Mouse (Mus musculus): ENCODE measurements around the gene Try4. TPM values are rescaled to one million over a fixed set of nuclear protein-coding genes. Genes with fewer than 3 reads are reported as not detected.
"Not testable (repeated sequence)": the region's sequence is repeated elsewhere in the genome, so short reads cannot be mapped to it uniquely, and the experiment has no call there.

Try4 gene
- total RNA-seq (2017), result not detected in 2 replicates

DNA sequence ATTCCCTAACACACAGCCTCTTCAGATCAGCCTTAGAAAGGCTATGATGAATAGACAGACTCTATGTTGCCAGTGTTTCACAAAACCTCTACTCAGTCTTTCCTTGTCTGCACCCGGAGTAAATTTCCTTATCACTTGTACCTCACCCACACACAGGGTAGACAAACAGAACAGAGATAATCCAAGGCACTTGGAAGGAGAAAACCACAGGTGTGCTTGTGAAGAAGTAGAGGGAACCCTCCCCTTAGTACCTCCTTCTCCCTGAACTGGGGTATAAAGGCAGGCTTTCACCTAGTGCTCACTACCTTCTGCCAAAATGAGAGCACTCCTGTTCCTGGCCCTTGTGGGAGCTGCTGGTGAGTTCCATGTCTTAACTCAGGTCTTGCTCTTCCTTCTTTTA is at the start of gene Try4:
Gene Try4 (plus strand): TSS at position 301 of the 400 bp plus-strand sequence.
- ATAC-seq (ENCODE audit: extremely low read depth, insufficient number of reproducible peaks, low FRiP score, poor library complexity, severe bottlenecking), result no peak

DNA sequence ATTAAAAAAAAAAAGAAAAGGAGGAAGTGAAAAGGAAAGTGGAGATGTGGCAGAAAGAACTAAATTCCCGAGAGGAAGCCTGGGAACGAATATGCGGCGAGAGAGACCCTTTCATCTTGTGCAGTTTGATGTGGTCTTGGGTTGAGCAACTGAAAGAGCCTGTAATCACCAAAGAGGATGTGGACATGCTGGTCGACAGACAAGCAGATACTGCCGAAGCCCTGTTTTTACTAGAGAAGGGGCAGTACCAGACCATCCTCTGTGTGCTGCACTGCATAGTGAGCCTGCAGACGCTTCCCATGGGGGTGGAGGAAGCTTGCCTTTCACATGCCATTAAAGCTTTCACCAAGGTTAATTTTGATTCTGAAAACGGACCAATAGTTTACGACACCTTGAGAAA is 48.8 kb upstream of the Try4 start:
- not testable (repeated sequence) for ATAC-seq (ENCODE audit: extremely low read depth, insufficient number of reproducible peaks, low FRiP score, poor library complexity, severe bottlenecking)

DNA sequence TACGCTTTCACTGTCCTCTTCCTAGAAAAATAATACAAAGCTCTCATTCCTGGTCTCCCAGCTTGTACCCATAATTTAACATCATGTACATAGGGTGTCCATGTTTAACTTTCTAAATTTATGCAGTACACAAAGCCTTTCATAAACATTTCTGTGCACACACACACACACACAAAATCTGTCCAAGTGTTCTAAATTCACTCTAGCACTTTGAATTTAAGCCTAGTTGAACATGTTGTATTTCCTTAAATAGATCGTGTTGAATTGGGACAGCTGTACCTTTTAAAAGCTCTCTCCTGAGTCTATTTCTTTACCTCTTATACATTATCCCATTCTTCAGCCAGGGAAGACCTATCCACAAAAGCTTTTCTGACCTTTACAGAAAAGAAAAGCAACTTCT is 45.6 kb upstream of the Try4 start:
- no peak for ATAC-seq (ENCODE audit: extremely low read depth, insufficient number of reproducible peaks, low FRiP score, poor library complexity, severe bottlenecking)

DNA sequence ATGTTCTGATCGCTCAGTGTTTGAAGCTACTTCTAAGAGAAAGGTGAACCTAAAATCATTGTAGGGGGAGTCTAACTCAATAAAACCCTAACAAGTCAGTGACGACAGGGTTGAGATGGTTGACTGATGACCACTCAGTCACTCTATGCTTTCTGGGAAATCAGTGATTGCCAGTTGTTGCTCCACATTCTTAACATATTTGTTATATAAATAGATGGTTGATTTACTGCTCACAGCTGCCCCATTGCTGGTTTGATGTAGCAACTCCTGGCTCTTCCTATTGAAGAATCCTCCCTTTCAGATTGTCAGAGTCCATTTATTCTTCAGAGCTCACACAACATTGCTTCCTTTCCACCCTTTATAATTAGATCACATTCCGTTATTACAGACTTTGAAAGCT is 44.6 kb upstream of the Try4 start:
- ATAC-seq (ENCODE audit: extremely low read depth, insufficient number of reproducible peaks, low FRiP score, poor library complexity, severe bottlenecking), result no peak

DNA sequence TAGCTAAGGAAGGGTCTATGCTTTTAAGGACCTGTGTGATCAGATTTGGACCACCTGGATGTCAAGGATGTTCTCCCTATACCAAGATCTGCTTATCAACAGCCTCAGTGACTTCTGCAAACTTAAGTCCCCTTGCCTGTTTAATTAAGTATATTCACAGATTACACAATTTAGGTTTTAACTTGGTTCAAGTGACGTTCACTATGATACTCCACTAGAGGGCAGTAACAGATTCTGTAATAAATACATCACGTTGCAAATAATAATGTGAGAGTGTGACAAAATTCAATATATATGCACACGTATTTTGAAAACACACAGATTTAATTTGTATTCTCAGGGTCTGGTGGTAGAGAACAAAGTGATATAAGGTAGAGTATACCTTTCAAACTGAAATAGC is 39.3 kb upstream of the Try4 start:
- no peak for ATAC-seq (ENCODE audit: extremely low read depth, insufficient number of reproducible peaks, low FRiP score, poor library complexity, severe bottlenecking)

DNA sequence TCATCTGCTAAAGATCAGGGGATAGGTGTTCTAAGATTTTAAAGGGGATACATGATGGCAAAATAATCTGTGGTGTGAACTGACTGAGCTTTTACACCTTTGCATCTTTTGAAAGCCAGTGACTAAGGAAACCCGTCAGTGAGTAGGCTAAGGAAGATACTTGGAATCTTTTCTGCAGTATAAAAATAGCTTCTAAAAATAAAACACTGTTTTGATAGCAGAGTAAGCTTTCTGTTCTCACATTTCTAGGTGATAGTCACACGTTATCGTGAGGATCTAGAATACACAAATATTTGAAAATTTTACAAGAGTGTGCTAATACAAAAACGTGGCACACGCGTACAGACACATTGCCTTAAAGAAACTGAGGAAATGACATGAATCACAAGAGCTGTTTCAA is 35.9 kb upstream of the Try4 start:
- ATAC-seq (ENCODE audit: extremely low read depth, insufficient number of reproducible peaks, low FRiP score, poor library complexity, severe bottlenecking), result no peak

DNA sequence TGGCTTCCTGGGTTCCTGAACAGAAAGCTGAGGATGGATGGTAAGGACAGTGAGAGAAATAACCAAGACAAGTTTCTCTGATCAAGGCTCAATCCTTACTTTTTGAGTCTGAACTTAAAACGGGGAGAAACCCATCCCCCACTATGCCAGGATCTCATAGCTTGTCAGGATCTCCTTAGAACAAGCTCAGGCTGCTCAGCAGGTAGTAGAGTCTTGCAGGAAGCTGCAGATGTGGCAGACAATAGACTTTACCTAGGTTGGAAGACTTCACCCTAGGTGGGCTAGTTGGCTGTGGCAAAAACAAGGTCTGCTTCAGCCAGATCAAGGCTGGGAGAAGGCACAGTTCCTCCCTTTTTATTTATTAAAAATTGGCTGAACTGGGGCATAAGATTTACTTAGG is 3.8 kb upstream of the Try4 start:
- no peak for ATAC-seq (ENCODE audit: extremely low read depth, insufficient number of reproducible peaks, low FRiP score, poor library complexity, severe bottlenecking)

DNA sequence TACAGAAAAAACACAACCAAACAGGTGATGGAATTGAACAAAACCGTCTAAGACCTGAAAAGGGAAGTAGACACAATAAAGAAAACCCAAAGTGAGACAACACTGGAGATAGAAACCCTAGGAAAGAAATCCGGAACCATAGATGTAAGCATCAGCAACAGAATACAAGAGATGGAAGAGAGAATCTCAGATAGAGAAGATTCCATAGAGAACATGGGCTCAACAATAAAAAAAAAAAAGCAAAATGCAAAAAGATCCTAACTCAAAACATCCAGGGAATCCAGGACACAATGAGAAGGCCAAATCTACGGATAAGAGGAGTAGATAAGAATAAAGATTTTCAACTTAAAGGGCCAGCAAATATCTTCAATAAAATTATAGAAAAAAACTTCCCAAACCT is 14.7 kb downstream of the Try4 start, which contains the start of gene Try5:
Gene Try5 (minus strand): TSS at position 101 of the 400 bp plus-strand sequence.
- not testable (repeated sequence) for ATAC-seq (ENCODE audit: extremely low read depth, insufficient number of reproducible peaks, low FRiP score, poor library complexity, severe bottlenecking)

DNA sequence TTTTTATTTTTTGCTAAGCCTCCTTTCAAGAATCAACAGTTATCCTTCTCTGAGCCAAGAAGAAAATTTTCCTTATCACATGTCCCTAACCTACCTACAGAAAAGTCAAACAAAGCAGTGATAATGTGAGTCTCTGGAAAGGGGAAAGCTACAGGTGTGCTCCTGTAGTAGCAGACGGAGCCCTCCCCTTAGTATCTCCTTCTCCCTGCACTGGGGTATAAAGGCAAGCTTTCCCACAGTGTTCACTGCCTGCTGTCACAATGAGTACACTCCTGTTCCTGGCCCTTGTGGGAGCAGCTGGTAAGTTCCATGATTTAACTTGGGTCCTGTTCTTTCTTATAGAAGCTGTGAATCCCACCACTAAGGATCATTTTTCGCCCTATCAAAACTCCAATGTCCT is 51.9 kb downstream of the Try4 start, which contains the start of gene Try10:
Gene Try10 (plus strand): TSS at position 174 of the 400 bp plus-strand sequence.
- no peak for ATAC-seq (ENCODE audit: extremely low read depth, insufficient number of reproducible peaks, low FRiP score, poor library complexity, severe bottlenecking)

Other genes starting within 250 kb of the Try4 start
- gene Try5, start 14.6 kb downstream of the Try4 start, total RNA-seq (2017), result not detected in 2 replicates
- gene Try10, start 51.8 kb downstream of the Try4 start, total RNA-seq (2017), result not detected in 2 replicates
- gene Prss3, start 75.4 kb downstream of the Try4 start, total RNA-seq (2017), result not detected in 2 replicates
- gene Gm5771, start 90.1 kb downstream of the Try4 start, total RNA-seq (2017), result not detected in 2 replicates
- gene Gm10334, start 143.9 kb downstream of the Try4 start, total RNA-seq (2017), result not detected in 2 replicates
- gene Prss1, start 156.7 kb downstream of the Try4 start, total RNA-seq (2017), result not detected in 2 replicates
- gene Prss2, start 219.5 kb downstream of the Try4 start, total RNA-seq (2017), result not detected in 2 replicates